In genomic region chr11:5099576-5100183, GRCm38 (mm10) we compare ENCODE assay signal across 8 mouse cellular contexts. TPM values are rescaled to one million over a fixed set of nuclear protein-coding genes. Genes with fewer than 3 reads are reported as not detected.
A peak's percentile ranks its signal among the peaks of the same experiment; 100 is the strongest.
DNase-seq lines count a peak whose midpoint lies in the region; ATAC-seq and TF ChIP-seq lines count a peak whose summit lies in the region.

No protein-coding gene starts in this region.

- H3K9me3 ChIP-seq in heart, embryonic 11.5 days (replicated peaks; ENCODE audit: control insufficient read depth, low read length), result no peaks in the 10 kb centered on the region
- no peaks in the 10 kb centered on the region for H3K9me3 ChIP-seq in kidney, embryonic 16.5 days (ENCODE audit: low read length)

- TF ChIP-seq CTCF in bone marrow, adult 2 months (IDR thresholded peaks at IDR 0.05; ENCODE audit: control insufficient read depth, insufficient read depth, low read length), result no peak
- TF ChIP-seq CTCF in embryonic fibroblast, embryonic 13.5 days (IDR thresholded peaks at IDR 0.05; ENCODE audit: borderline replicate concordance, insufficient read depth, low read length), result no peak

- peak; percentile 93 for DNase-seq in A20 (ENCODE audit: low read depth, low spot score)
- DNase-seq in liver, result peak; percentile 91
- peak; percentile 59 to 70 for DNase-seq in monocyte, adult 2 months (ENCODE audit: low read depth in 1 of 2, low spot score in 2 of 2)
- DNase-seq in spleen, postnatal 14 days (ENCODE audit: low spot score in 2 of 2), result peak; percentile 60 to 71

- peak overlapping the region; percentile 94 for H3K4me2 ChIP-seq in heart, embryonic 11.5 days
- peak overlapping the region; percentile 88 for H3K4me2 ChIP-seq in kidney, embryonic 16.5 days (replicated peaks; ENCODE audit: low read depth, low read length)

- under 1% methylated on average over 31 of the region's 31 CpGs for WGBS in bone marrow, adult 2 months
- WGBS in heart, embryonic 11.5 days (ENCODE audit: insufficient replicate concordance), result under 1% methylated on average over 31 of the region's 31 CpGs
- WGBS in kidney, embryonic 16.5 days, result 0% methylated on average over 31 of the region's 31 CpGs

- peak overlapping the region; percentile 99 for H3K9ac ChIP-seq in heart, embryonic 11.5 days (ENCODE audit: low read depth, low read length)
- peak overlapping the region; percentile 100 for H3K9ac ChIP-seq in kidney, embryonic 16.5 days (replicated peaks; ENCODE audit: low read length)

- ATAC-seq in heart, embryonic 11.5 days (replicated peaks; ENCODE audit: insufficient number of reproducible peaks, low FRiP score, low TSS enrichment), result peak; percentile 70
- ATAC-seq in kidney, embryonic 16.5 days (ENCODE audit: low FRiP score, low TSS enrichment), result peak; percentile 76

- no peaks in the 10 kb centered on the region for H3K27me3 ChIP-seq in heart, embryonic 11.5 days (ENCODE audit: control insufficient read depth, insufficient read depth, low read length)
- H3K27me3 ChIP-seq in kidney, embryonic 16.5 days (ENCODE audit: insufficient read depth, low read length), result no peaks in the 10 kb centered on the region

- H3K4me3 ChIP-seq in bone marrow, adult 2 months (replicated peaks; ENCODE audit: control insufficient read depth, low read depth, low read length), result peak overlapping the region; percentile 88
- peak overlapping the region; percentile 89 for H3K4me3 ChIP-seq in embryonic fibroblast, embryonic 13.5 days (ENCODE audit: insufficient read depth, low read length)
- peak overlapping the region; percentile 96 for H3K4me3 ChIP-seq in heart, embryonic 11.5 days (ENCODE audit: low read depth, low read length)
- H3K4me3 ChIP-seq in kidney, embryonic 16.5 days (ENCODE audit: low read length), result peak overlapping the region; percentile 100

- peak overlapping the region; percentile 84 for H3K27ac ChIP-seq in bone marrow, adult 2 months (ENCODE audit: control insufficient read depth, insufficient read depth, low read depth, low read length, poor library complexity)
- H3K27ac ChIP-seq in embryonic fibroblast, embryonic 13.5 days (ENCODE audit: insufficient read depth, low read length), result peak overlapping the region; percentile 99
- peak overlapping the region; percentile 96 for H3K27ac ChIP-seq in heart, embryonic 11.5 days (ENCODE audit: low read depth, low read length)
- H3K27ac ChIP-seq in kidney, embryonic 16.5 days (ENCODE audit: low read length), result peak overlapping the region; percentile 99

- no peaks in the 10 kb centered on the region; the same call in 1 of the 2 replicates for H3K4me1 ChIP-seq in bone marrow, adult 2 months (ENCODE audit: control insufficient read depth, insufficient read depth, low read length)
- 0 out of 2 replicates have a peak, but pooled peaks cover 2% of the 10 kb centered on the region for H3K4me1 ChIP-seq in embryonic fibroblast, embryonic 13.5 days (ENCODE audit: control insufficient read depth, insufficient read depth, low read length)
- peaks cover 25% of the 10 kb centered on the region for H3K4me1 ChIP-seq in heart, embryonic 11.5 days (ENCODE audit: control insufficient read depth, insufficient read depth, low read length)
- peaks cover 34% of the 10 kb centered on the region for H3K4me1 ChIP-seq in kidney, embryonic 16.5 days (ENCODE audit: insufficient read depth, low read length)

- 0 out of 2 replicates have a peak, but pooled peaks cover 2% of the 10 kb centered on the region for H3K36me3 ChIP-seq in heart, embryonic 11.5 days (ENCODE audit: control insufficient read depth, insufficient read depth, low read length)
- H3K36me3 ChIP-seq in kidney, embryonic 16.5 days (ENCODE audit: insufficient read depth, low read length), result 0 out of 2 replicates have a peak, but pooled peaks cover 8% of the 10 kb centered on the region

- TF ChIP-seq POLR2A in bone marrow, adult 2 months (IDR thresholded peaks at IDR 0.05; ENCODE audit: borderline replicate concordance, control insufficient read depth, low read depth, low read length), result peak; percentile 33; the same call in 1 of the 2 replicates
- peak; percentile 96 for TF ChIP-seq POLR2A in embryonic fibroblast, embryonic 13.5 days (IDR thresholded peaks at IDR 0.05; ENCODE audit: low read depth, low read length)

RNA-seq across cellular contexts. Expression of gene Ewsr1, which starts 0.6 kb away (rescaled TPM):
- polyA plus RNA-seq in bone marrow, adult 2 months (2011; ENCODE audit: insufficient read depth, insufficient read length, low replicate concordance, missing spikeins), result 342 and 464 TPM in 2 replicates
- polyA plus RNA-seq in embryonic fibroblast, embryonic 13.5 days (2011; ENCODE audit: insufficient read length, low read depth, missing spikeins), result 559 and 769 TPM in 2 replicates
- polyA plus RNA-seq in heart, embryonic 11.5 days (2014; fragmentation: Nextera tagmentation; extraction: Ambion mirVana), result 255 and 322 TPM in 2 replicates
- polyA plus RNA-seq in kidney, embryonic 16.5 days (2015; fragmentation: Nextera tagmentation; extraction: Ambion mirVana), result 859 and 884 TPM in 2 replicates

RNA-seq across cellular contexts. Expression of gene Rhbdd3, which starts 1.0 kb away (rescaled TPM):
- 13.8 and 14.7 TPM in 2 replicates for polyA plus RNA-seq in bone marrow, adult 2 months (2011; ENCODE audit: insufficient read depth, insufficient read length, low replicate concordance, missing spikeins)
- 16.5 and 19.5 TPM in 2 replicates for polyA plus RNA-seq in embryonic fibroblast, embryonic 13.5 days (2011; ENCODE audit: insufficient read length, low read depth, missing spikeins)
- polyA plus RNA-seq in heart, embryonic 11.5 days (2014; fragmentation: Nextera tagmentation; extraction: Ambion mirVana), result 23.5 and 25.7 TPM in 2 replicates
- 35.1 and 39.0 TPM in 2 replicates for polyA plus RNA-seq in kidney, embryonic 16.5 days (2015; fragmentation: Nextera tagmentation; extraction: Ambion mirVana)

RNA-seq across cellular contexts. Expression of gene Gas2l1, which starts 34.6 kb away (rescaled TPM):
- polyA plus RNA-seq in bone marrow, adult 2 months (2011; ENCODE audit: insufficient read depth, insufficient read length, low replicate concordance, missing spikeins), result 40.2 and 78.2 TPM in 2 replicates
- polyA plus RNA-seq in embryonic fibroblast, embryonic 13.5 days (2011; ENCODE audit: insufficient read length, low read depth, missing spikeins), result 37.8 and 50.2 TPM in 2 replicates
- 23.2 and 26.3 TPM in 2 replicates for polyA plus RNA-seq in heart, embryonic 11.5 days (2014; fragmentation: Nextera tagmentation; extraction: Ambion mirVana)
- 28.4 and 28.7 TPM in 2 replicates for polyA plus RNA-seq in kidney, embryonic 16.5 days (2015; fragmentation: Nextera tagmentation; extraction: Ambion mirVana)

RNA-seq across cellular contexts. Expression of gene Rasl10a, which starts 41.8 kb away (rescaled TPM):
- polyA plus RNA-seq in bone marrow, adult 2 months (2011; ENCODE audit: insufficient read depth, insufficient read length, low replicate concordance, missing spikeins), result 6.6 TPM in 1 of 2 replicates, not detected in the other
- not detected in 2 replicates for polyA plus RNA-seq in embryonic fibroblast, embryonic 13.5 days (2011; ENCODE audit: insufficient read length, low read depth, missing spikeins)
- polyA plus RNA-seq in heart, embryonic 11.5 days (2014; fragmentation: Nextera tagmentation; extraction: Ambion mirVana), result 0.92 and 1.1 TPM in 2 replicates
- polyA plus RNA-seq in kidney, embryonic 16.5 days (2015; fragmentation: Nextera tagmentation; extraction: Ambion mirVana), result 2.9 and 3.0 TPM in 2 replicates

RNA-seq across cellular contexts. Expression of gene Emid1, which starts 52.4 kb away (rescaled TPM):
- polyA plus RNA-seq in bone marrow, adult 2 months (2011; ENCODE audit: insufficient read depth, insufficient read length, low replicate concordance, missing spikeins), result 7.8 and 20.2 TPM in 2 replicates
- 2.3 and 4.1 TPM in 2 replicates for polyA plus RNA-seq in embryonic fibroblast, embryonic 13.5 days (2011; ENCODE audit: insufficient read length, low read depth, missing spikeins)
- 6.8 and 8.6 TPM in 2 replicates for polyA plus RNA-seq in heart, embryonic 11.5 days (2014; fragmentation: Nextera tagmentation; extraction: Ambion mirVana)
- polyA plus RNA-seq in kidney, embryonic 16.5 days (2015; fragmentation: Nextera tagmentation; extraction: Ambion mirVana), result 230 and 247 TPM in 2 replicates

Comparison
In these comparisons a context has a peak if more than half of its experiments do, and no peak if none do; other contexts are left out.
1. Peak in every context shown above with its lines: DNase-seq, ATAC-seq, H3K4me3 ChIP-seq and H3K27ac ChIP-seq.